10 mouse cellular contexts compared by ENCODE assay signal in genomic region chr16:72913134-72913533, GRCm38 (mm10).
DNase-seq lines count a peak whose midpoint lies in the region; ATAC-seq and TF ChIP-seq lines count a peak whose summit lies in the region.
"Had no signal": no experiment of that assay in that cellular context is flagged by ENCODE, and none has a peak within 500 bp of the region (broad histone marks: within the 10 kb centered on the region; RNA-seq: fewer than 3 reads in every experiment).

No protein-coding gene starts in this region.

- H3K27me3 ChIP-seq in forebrain, embryonic 14.5 days (replicated peaks; ENCODE audit: control insufficient read depth, insufficient read depth, low read length), result no peaks in the 10 kb centered on the region
- H3K27me3 ChIP-seq in forebrain, embryonic 11.5 days (ENCODE audit: control insufficient read depth, insufficient read depth, low read length), result no peaks in the 10 kb centered on the region
- no peaks in the 10 kb centered on the region for H3K27me3 ChIP-seq in kidney, postnatal 0 days (ENCODE audit: insufficient read depth, low read length)
- no peaks in the 10 kb centered on the region for H3K27me3 ChIP-seq in myocyte (ENCODE audit: control insufficient read depth, insufficient read depth, insufficient read length)
- H3K27me3 ChIP-seq: heart, embryonic 15.5 days; midbrain, embryonic 12.5 days had no signal

- H3K4me3 ChIP-seq in forebrain, embryonic 14.5 days (ENCODE audit: low read depth, low read length), result no peak overlapping the region
- no peak overlapping the region for H3K4me3 ChIP-seq in forebrain, embryonic 11.5 days (ENCODE audit: low read depth, low read length)
- no peak overlapping the region for H3K4me3 ChIP-seq in kidney, postnatal 0 days (replicated peaks; ENCODE audit: low read depth, low read length)
- no peak overlapping the region for H3K4me3 ChIP-seq in myocyte
- H3K4me3 ChIP-seq: heart, embryonic 15.5 days; midbrain, embryonic 12.5 days had no signal

- 0 out of 2 replicates have a peak, but pooled peaks cover 2% of the 10 kb centered on the region for H3K4me1 ChIP-seq in forebrain, embryonic 14.5 days (ENCODE audit: control insufficient read depth, insufficient read depth, low read length)
- H3K4me1 ChIP-seq in forebrain, embryonic 11.5 days (replicated peaks; ENCODE audit: control insufficient read depth, insufficient read depth, low read length), result no peaks in the 10 kb centered on the region
- no peaks in the 10 kb centered on the region for H3K4me1 ChIP-seq in kidney, postnatal 0 days (replicated peaks; ENCODE audit: insufficient read depth, low read length)
- H3K4me1 ChIP-seq: heart, embryonic 15.5 days; midbrain, embryonic 12.5 days had no signal

- DNase-seq in forebrain, embryonic 14.5 days (ENCODE audit: low spot score), result peak; percentile 84
- DNase-seq in forebrain, embryonic 11.5 days (ENCODE audit: low spot score), result no peak
- peak; percentile 50 for DNase-seq in testis, postnatal 10 days (ENCODE audit: low spot score)
- no peak for DNase-seq in testis, postnatal 14 days (ENCODE audit: low spot score)
- peak; percentile 41 for DNase-seq in kidney, postnatal 0 days (ENCODE audit: low spot score)
- no peak for DNase-seq in gastrocnemius, adult 8-10 months (ENCODE audit: low spot score in 2 of 2)

- H3K4me2 ChIP-seq in forebrain, embryonic 14.5 days (ENCODE audit: low read length), result no peak overlapping the region
- H3K4me2 ChIP-seq in forebrain, embryonic 11.5 days (ENCODE audit: low read depth, low read length, severe bottlenecking), result no peak overlapping the region
- no peak overlapping the region for H3K4me2 ChIP-seq in kidney, postnatal 0 days (ENCODE audit: low read length)
- H3K4me2 ChIP-seq in myocyte (ENCODE audit: low read depth), result peak overlapping the region; percentile 37
- H3K4me2 ChIP-seq: heart, embryonic 15.5 days; midbrain, embryonic 12.5 days had no signal

- H3ac ChIP-seq in myocyte (ENCODE audit: control insufficient read depth, insufficient read length), result no peak overlapping the region

- H3K79me2 ChIP-seq in myocyte (ENCODE audit: control insufficient read depth, insufficient read depth), result no peaks in the 10 kb centered on the region

- H3K27ac ChIP-seq in forebrain, embryonic 14.5 days (ENCODE audit: low read depth, low read length), result no peak overlapping the region
- H3K27ac ChIP-seq in forebrain, embryonic 11.5 days (ENCODE audit: low read depth, low read length), result no peak overlapping the region
- H3K27ac ChIP-seq in kidney, postnatal 0 days, result no peak overlapping the region
- H3K27ac ChIP-seq: heart, embryonic 15.5 days; midbrain, embryonic 12.5 days had no signal

- H3K9me3 ChIP-seq in forebrain, embryonic 14.5 days (replicated peaks; ENCODE audit: control insufficient read depth, low read length), result no peaks in the 10 kb centered on the region
- no peaks in the 10 kb centered on the region for H3K9me3 ChIP-seq in forebrain, embryonic 11.5 days (ENCODE audit: control insufficient read depth, low read length)
- no peaks in the 10 kb centered on the region for H3K9me3 ChIP-seq in kidney, postnatal 0 days (replicated peaks; ENCODE audit: low read length)
- H3K9me3 ChIP-seq: heart, embryonic 15.5 days; midbrain, embryonic 12.5 days had no signal

- no peaks in the 10 kb centered on the region for H3K36me3 ChIP-seq in forebrain, embryonic 14.5 days (ENCODE audit: control insufficient read depth, insufficient read depth, low read length)
- H3K36me3 ChIP-seq in forebrain, embryonic 11.5 days (ENCODE audit: control insufficient read depth, insufficient read depth, low read length), result no peaks in the 10 kb centered on the region
- H3K36me3 ChIP-seq in kidney, postnatal 0 days (ENCODE audit: insufficient read depth, low read length), result no peaks in the 10 kb centered on the region
- H3K36me3 ChIP-seq in myocyte (ENCODE audit: control insufficient read depth, insufficient read depth), result no peaks in the 10 kb centered on the region
- H3K36me3 ChIP-seq: heart, embryonic 15.5 days; midbrain, embryonic 12.5 days had no signal

- peak; percentile 84 for ATAC-seq in forebrain, embryonic 14.5 days
- ATAC-seq in forebrain, embryonic 11.5 days (replicated peaks; ENCODE audit: low FRiP score), result no peak
- ATAC-seq in kidney, postnatal 0 days (replicated peaks; ENCODE audit: low FRiP score, low read depth), result no peak
- ATAC-seq in monocyte, adult 5-6 weeks (replicated peaks; ENCODE audit: insufficient number of reproducible peaks, low FRiP score, low TSS enrichment, poor library complexity, severe bottlenecking), result no peak

- 65% methylated on average over 5 of the region's 5 CpGs for WGBS in forebrain, embryonic 14.5 days
- 81% methylated on average over 5 of the region's 5 CpGs for WGBS in forebrain, embryonic 11.5 days
- WGBS in kidney, postnatal 0 days, result 58% methylated on average over 5 of the region's 5 CpGs

- no peak overlapping the region for H3K9ac ChIP-seq in forebrain, embryonic 14.5 days (ENCODE audit: low read length)
- no peak overlapping the region for H3K9ac ChIP-seq in forebrain, embryonic 11.5 days (ENCODE audit: low read length)
- H3K9ac ChIP-seq in kidney, postnatal 0 days (ENCODE audit: low read depth, low read length), result no peak overlapping the region
- H3K9ac ChIP-seq: heart, embryonic 15.5 days; midbrain, embryonic 12.5 days had no signal

- no peak for TF ChIP-seq POLR2A in myocyte (IDR thresholded peaks at IDR 0.05; ENCODE audit: insufficient read length, low read depth)

- TF ChIP-seq CTCF in kidney, postnatal 0 days (IDR thresholded peaks at IDR 0.05; ENCODE audit: low read depth), result no peak

TF ChIP-seq in myocyte, 11 proteins besides CTCF, POLR2A, EP300 and RAD21:
- TF ChIP-seq REST (IDR thresholded peaks at IDR 0.05; ENCODE audit: insufficient read depth, insufficient read length) (no peak), MAX (IDR thresholded peaks at IDR 0.05; ENCODE audit: low read depth) (no peak), TCF3 (IDR thresholded peaks at IDR 0.05; ENCODE audit: insufficient read length, low read depth) (no peak), MYOD1 (IDR thresholded peaks at IDR 0.05; ENCODE audit: control insufficient read depth in 1 of 3, insufficient read length in 2 of 3, low read depth in 2 of 3) (no peak), MYOG (IDR thresholded peaks at IDR 0.05; ENCODE audit: control insufficient read depth in 1 of 3, insufficient read depth in 1 of 3, insufficient read length in 2 of 3, low read depth in 2 of 3) (no peak), SRF (IDR thresholded peaks at IDR 0.05; ENCODE audit: control insufficient read depth, insufficient read length, low read depth) (no peak), CEBPB (IDR thresholded peaks at IDR 0.05; ENCODE audit: insufficient read depth, poor library complexity, severe bottlenecking) (no peak), USF1 (IDR thresholded peaks at IDR 0.05; ENCODE audit: low read depth) (no peak), POLR2AphosphoS2 (IDR thresholded peaks at IDR 0.05; ENCODE audit: insufficient read length, low read depth) (no peak), TCF12 (IDR thresholded peaks at IDR 0.05; ENCODE audit: insufficient read depth, poor library complexity, severe bottlenecking) (no peak), E2F4 (IDR thresholded peaks at IDR 0.05; ENCODE audit: insufficient read depth) (no peak)

Comparison
In these comparisons a context has a peak if more than half of its experiments do, and no peak if none do; other contexts are left out.
1. DNase-seq: peak in forebrain, embryonic 14.5 days (single experiment), testis, postnatal 10 days (single experiment) and kidney, postnatal 0 days (single experiment); none in forebrain, embryonic 11.5 days (single experiment), testis, postnatal 14 days (single experiment) and gastrocnemius, adult 8-10 months (0 of 2).